Mouse (Mus musculus): ENCODE data around the gene Ears2. TPM values are rescaled to one million over a fixed set of nuclear protein-coding genes. Genes with fewer than 3 reads are reported as not detected.

Gene Ears2
- 8.4 and 8.5 TPM in 2 replicates for polyA plus RNA-seq (2012; rRNA removed)

DNA sequence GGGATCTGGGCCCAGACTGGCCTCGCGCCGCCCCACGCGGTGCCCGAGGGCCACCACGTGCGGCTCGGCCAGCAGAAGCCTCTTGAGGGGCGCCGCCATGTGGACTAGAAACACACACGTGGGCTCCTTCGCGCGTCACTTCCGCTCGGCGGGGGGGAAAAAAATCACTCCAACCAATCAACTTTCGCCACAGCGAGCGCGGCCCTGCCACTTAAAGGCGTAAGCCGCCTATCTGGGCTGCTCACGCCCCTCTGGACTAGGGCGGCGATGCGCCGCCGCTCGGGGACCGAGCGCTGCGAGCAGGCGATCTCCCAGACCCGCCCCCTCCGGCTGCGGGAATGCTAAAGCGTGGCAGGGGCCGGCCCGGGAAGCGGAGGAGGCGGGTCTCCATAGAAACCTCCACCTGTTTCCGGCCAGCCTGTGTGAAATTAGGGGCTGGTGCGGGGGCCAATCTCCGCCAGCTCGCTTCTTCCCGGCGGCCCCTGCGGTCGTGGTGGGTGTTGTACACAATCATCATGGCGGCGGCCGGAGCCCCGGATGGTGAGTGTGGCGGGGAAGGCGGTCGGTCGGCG lies at the start of gene Ears2, which contains the start of gene Ubfd1:
Gene Ears2, minus strand, starts transcription at position 319 of the 572 bp plus-strand sequence.
Gene Ubfd1, plus strand, starts transcription at position 231 of the 572 bp plus-strand sequence.

DNA sequence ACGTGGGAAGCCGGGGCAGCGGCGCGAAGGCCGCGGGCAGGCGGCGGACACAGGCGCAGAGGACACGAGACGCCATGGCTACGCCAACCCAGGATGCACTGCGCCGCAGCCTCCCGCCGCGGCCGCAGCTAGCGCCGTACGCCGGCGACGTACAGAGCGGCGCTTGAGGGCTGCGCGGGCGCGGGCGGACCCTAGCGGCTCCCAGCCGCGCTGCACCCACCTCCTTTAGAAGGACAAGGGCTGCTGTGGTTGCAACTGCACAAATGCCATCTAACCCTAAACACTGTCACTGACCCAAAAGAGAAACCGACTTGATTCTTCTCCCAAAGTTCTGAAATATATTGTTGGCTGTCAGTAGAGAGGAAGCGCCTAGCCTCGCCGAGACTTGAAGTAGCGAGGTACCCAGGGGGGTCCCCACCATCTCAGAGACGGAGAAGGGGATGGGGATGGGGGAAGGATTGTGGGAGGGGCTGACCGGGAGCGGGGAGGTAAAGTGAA lies 34.7 kb upstream of the Ears2 start, which contains the start of gene Ndufab1:
Gene Ndufab1, minus strand, starts transcription at position 140 of the 498 bp plus-strand sequence.

DNA sequence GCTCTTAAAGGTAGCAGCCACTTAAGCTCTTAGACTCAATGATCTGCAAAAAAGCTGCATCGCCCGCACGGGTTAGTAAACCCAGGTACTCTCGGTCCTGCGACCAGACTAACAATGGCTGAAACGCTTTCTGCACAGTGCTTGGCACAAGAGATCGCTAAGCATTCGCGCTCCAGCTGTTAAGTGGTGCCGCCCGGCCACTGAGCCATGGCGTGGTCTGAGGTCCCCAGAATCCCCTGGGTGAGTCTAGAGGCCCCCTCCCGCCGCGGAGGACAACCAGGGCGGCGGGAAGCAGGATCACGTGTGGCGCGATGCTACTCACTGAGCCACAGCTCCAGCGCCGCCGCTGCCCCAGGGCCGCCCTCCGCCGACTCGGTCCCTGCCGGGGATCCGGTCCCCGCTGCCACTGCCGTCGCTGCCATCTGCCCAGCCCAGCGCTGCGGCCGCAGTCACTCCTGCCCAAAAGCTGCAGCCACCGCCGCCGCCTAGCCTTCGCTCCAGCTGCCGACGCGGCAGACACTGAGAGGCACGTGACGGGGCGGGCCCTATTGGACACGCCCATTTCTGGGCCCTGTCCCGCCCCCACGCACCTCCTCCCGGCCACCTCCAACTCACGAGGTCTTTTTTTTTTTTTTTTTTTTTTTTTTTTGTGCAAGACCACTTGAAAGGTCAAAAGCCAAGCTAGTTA lies 46.3 kb downstream of the Ears2 start, which contains the start of gene Gga2:
Gene Gga2, minus strand, starts transcription at position 556 of the 688 bp plus-strand sequence.

Other genes with a start within 250 kb of the Ears2 start
- 0.34 and 0.43 TPM in 2 replicates for gene Scnn1b, start 202.2 kb downstream of the Ears2 start, polyA plus RNA-seq (2012; rRNA removed)
- gene Cog7, start 85.6 kb downstream of the Ears2 start, polyA plus RNA-seq (2012; rRNA removed) = 17.3 and 18.9 TPM in 2 replicates
- 77.5 and 85.0 TPM in 2 replicates for gene Gga2, start 46.0 kb downstream of the Ears2 start, polyA plus RNA-seq (2012; rRNA removed)
- 81.3 and 83.3 TPM in 2 replicates for gene Ubfd1, start 88 bp downstream of the Ears2 start, polyA plus RNA-seq (2012; rRNA removed)
- 150 TPM in 2 replicates for gene Ndufab1, start 34.6 kb upstream of the Ears2 start, polyA plus RNA-seq (2012; rRNA removed)
- 2.6 and 3.8 TPM in 2 replicates for gene Palb2, start 65.7 kb upstream of the Ears2 start, polyA plus RNA-seq (2012; rRNA removed)
- 121 and 127 TPM in 2 replicates for gene Dctn5, start 65.8 kb upstream of the Ears2 start, polyA plus RNA-seq (2012; rRNA removed)
- gene Plk1, start 92.2 kb upstream of the Ears2 start, polyA plus RNA-seq (2012; rRNA removed) = 11.5 and 11.7 TPM in 2 replicates
- 2.0 and 2.2 TPM in 2 replicates for gene Ern2, start 118.9 kb upstream of the Ears2 start, polyA plus RNA-seq (2012; rRNA removed)
- 1.1 and 1.2 TPM in 2 replicates for gene Chp2, start 152.2 kb upstream of the Ears2 start, polyA plus RNA-seq (2012; rRNA removed)
- gene Prkcb, start 221.5 kb upstream of the Ears2 start, polyA plus RNA-seq (2012; rRNA removed) = 123 and 136 TPM in 2 replicates

All from central nervous system, embryonic 18 days (tissue).